Mouse (Mus musculus) spleen, adult 2 months (tissue): Measurements from ENCODE around the gene Arhgef10l. TPM values are rescaled to one million over a fixed set of nuclear protein-coding genes. Genes with fewer than 3 reads are reported as not detected.
"Not testable (repeated sequence)": the region's sequence is repeated elsewhere in the genome, so short reads cannot be mapped to it uniquely, and the experiment has no call there.

Source experiments
- DNase-seq, 2 experiments: peaks; one replicate each; pipeline versions ENCODE4 v3.0.0 to v3.0.0-alpha.2; 2012 to 2021; ENCODE audit warnings: low spot score in 2 of 2, low read depth in 1 of 2
- H3K27ac ChIP-seq: fragments of 200-500 bp; 2 replicates; pipeline ENCODE4 v1.5.1; 2012; ENCODE audit warnings: low read length, inconsistent platforms; ENCODE audit not compliant: insufficient read depth
- H3K27me3 ChIP-seq: fragments of 200-500 bp; 2 replicates; pipeline ENCODE4 v1.6.1; 2012; ENCODE audit warnings: mild to moderate bottlenecking, moderate library complexity, low read length, inconsistent platforms; ENCODE audit not compliant: control insufficient read depth, insufficient read depth
- H3K36me3 ChIP-seq: fragments of 200-500 bp; 2 replicates; pipeline ENCODE4 v1.6.1; 2012; ENCODE audit warnings: mild to moderate bottlenecking, low read length, inconsistent platforms; ENCODE audit not compliant: control insufficient read depth, insufficient read depth
- H3K4me1 ChIP-seq: fragments of 200-500 bp; 2 replicates; pipeline ENCODE4 v1.6.1; 2011; ENCODE audit warnings: inconsistent platforms; ENCODE audit not compliant: control insufficient read depth, insufficient read depth, insufficient read length
- H3K4me3 ChIP-seq: fragments of 200-500 bp; 2 replicates; pipeline ENCODE4 v1.5.1; 2011; ENCODE audit warnings: mild to moderate bottlenecking, inconsistent platforms; ENCODE audit not compliant: insufficient read depth, insufficient read length; ENCODE audit errors: extremely low read depth
- CTCF ChIP-seq: fragments of 200-500 bp; IDR thresholded peaks from 2 replicates; pipeline ENCODE4 v1.5.1; 2011; ENCODE audit warnings: mild to moderate bottlenecking, inconsistent platforms; ENCODE audit not compliant: insufficient read depth, insufficient read length, insufficient replicate concordance; ENCODE audit errors: extremely low read depth
- POLR2A ChIP-seq: fragments of 200-500 bp; IDR thresholded peaks from 2 replicates; pipeline ENCODE4 v1.6.1; 2011; ENCODE audit warnings: low read depth, low read length, inconsistent platforms
- WGBS: fragments of 180-500 bp; shearing (Covaris S2); methylation state at CpG from one replicate; pipeline ENCODE4 v1.1.7; 2018; 5-methylcytosine and 5-hydroxymethylcytosine counted together
- polyA plus RNA-seq: library from polyadenylated mRNA; depleted of rRNA; stranded (reverse); fragments of >200 nt; gene quantifications from 2 replicates; pipeline ENCODE4 v1.2.3, GENCODE M21; 2012

Arhgef10l gene
- polyA plus RNA-seq, 1 experiment = 7.9 TPM

DNA sequence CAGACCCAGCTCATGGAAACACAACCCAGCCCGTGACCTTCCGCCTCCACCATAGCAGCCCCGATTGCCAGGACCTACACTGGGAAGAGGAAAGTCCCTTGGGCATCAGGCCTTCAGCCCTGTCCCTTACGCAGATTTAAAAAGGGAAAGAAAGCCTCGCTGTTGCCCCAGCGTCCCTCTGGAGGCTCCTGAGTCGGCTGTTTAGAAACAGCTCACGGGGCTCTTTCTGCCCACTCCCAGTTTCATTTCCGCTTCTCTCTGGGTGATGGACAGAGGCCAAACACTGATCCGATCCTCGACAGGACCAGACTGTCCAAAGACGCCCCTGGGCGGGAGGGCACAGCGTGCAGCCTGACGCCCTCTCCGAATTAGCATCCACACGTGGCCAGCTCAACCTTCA, 93.4 kb downstream of the Arhgef10l start:
- no peaks in the 10 kb centered on the region for H3K36me3 ChIP-seq
- H3K4me3 ChIP-seq = no peak overlapping the region
- peaks cover 4% of the 10 kb centered on the region; the same call in 1 of the 2 replicates for H3K4me1 ChIP-seq
- DNase-seq = no peak
- no peak overlapping the region for H3K27ac ChIP-seq
- no peaks in the 10 kb centered on the region for H3K27me3 ChIP-seq
- 85% methylated on average over 17 of the region's 17 CpGs for WGBS
- no peak for TF ChIP-seq POLR2A
- no peak for TF ChIP-seq CTCF

DNA sequence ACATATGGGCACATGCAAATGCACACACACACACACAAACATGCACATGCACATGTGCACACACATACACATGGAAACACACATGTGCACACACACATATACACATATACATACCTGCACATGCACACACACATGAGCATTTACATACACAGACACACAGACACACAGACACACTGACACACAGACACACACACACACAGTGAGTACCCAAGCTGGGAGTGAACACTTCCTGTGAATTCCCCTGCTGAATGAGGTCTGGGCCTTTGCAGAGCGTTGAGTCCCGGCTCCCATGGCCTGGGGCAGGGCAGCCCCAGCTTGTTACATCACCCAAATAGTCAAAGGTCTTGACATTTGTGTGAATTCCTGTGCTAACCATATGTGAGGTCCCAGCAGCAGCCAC, 96.4 kb downstream of the Arhgef10l start:
- whole genome bisulfite sequencing = 32% methylated on average over 2 of the region's 2 CpGs
- Histone ChIP-seq H3K27me3 (no peaks in the 10 kb centered on the region), H3K36me3 (no peaks in the 10 kb centered on the region), H3K27ac (no peak overlapping the region), H3K4me1 (peaks cover 7% of the 10 kb centered on the region; the same call in 1 of the 2 replicates), H3K4me3 (no peak overlapping the region)
- DNase-seq = no peak
- no peak for TF ChIP-seq POLR2A
- no peak for TF ChIP-seq CTCF

DNA sequence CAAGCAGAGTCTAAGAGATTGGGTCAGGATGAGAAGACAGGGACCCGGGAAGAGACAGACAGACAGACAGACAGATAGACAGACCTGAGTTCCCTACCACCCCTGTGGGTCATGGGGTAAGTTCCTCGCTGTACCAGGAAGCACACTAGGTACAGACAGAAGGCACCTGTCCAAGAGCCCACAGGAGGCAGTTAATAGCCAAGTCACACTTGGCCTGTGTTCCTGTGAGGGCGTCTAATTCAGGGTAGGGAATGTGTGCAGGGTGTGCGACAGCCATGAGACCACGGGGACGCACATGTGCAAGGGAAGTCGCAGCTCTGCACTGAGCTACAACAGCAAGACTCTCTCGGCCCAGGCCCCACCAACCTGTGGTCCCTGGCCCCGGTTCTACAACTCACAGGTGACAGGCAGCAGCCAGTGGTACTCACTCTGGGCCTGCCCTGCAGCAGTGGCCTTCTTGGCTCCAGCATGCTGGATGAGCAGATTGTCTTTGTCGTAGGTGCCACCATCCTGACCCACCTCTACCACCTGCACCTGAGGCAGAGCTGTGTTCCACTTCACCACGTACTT, 97.8 kb downstream of the Arhgef10l start:
- DNase-seq = no peak

DNA sequence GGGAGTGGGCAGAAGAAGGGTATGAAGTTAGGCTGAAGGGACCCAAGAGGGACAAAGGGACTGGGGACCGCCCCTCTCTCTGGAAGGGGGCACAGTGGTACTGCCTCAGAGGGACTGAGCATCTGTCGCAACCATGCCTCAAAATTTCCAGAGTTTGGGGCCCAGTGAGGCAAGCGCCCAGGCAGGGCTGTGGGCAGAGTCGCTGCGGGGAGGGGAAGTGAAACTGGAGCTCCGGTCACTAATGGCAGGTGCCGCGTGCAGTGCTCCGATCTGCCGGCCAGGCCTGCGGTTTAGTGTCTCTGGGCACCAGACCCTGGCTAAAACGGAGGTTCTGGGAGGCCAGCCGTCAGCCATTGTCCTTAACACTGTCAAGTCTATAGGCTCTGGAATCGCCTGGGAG, 99.0 kb downstream of the Arhgef10l start:
- H3K27ac ChIP-seq = no peak overlapping the region
- peak; percentile 30 to 73 for DNase-seq
- H3K36me3 ChIP-seq = no peaks in the 10 kb centered on the region
- 44% methylated on average over 14 of the region's 14 CpGs for whole genome bisulfite sequencing
- no peaks in the 10 kb centered on the region for H3K27me3 ChIP-seq
- TF ChIP-seq POLR2A = no peak
- TF ChIP-seq CTCF = no peak
- H3K4me3 ChIP-seq = no peak overlapping the region
- H3K4me1 ChIP-seq = peaks cover 3% of the 10 kb centered on the region; the same call in 1 of the 2 replicates

More for the DNA sequence above, 97.8 kb downstream of the Arhgef10l start:
- Histone ChIP-seq H3K36me3 (no peaks in the 10 kb centered on the region), H3K4me1 (peaks cover 7% of the 10 kb centered on the region; the same call in 1 of the 2 replicates), H3K27ac (no peak overlapping the region), H3K27me3 (no peaks in the 10 kb centered on the region), H3K4me3 (no peak overlapping the region)
- WGBS = 65% methylated on average over 11 of the region's 11 CpGs
- TF ChIP-seq CTCF (no peak), POLR2A (no peak)

DNA sequence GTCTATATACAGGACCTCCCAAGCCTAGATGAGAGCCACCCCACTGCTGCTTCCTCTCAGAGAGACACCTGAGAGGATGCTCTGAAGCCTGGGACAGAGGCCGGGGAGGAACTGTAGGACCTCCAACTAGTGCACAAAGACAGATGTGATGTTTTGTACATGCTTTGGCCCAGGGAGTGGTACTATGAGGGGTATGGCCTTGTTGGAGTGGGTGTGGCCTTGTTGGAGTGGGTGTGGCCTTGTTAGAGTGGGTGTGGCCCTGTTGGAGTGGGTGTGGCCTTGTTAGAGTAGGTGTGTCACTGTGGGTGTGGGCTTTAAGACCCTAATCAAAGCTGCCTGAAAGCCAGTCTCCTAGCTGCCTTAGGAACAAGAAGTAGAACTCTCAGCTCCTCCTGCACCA, 101.4 kb downstream of the Arhgef10l start:
- H3K4me1 ChIP-seq, H3K27ac ChIP-seq, DNase-seq, H3K4me3 ChIP-seq, H3K27me3 ChIP-seq, H3K36me3 ChIP-seq: not testable (repeated sequence)
- 91% methylated on average over 1 of the region's 1 CpGs for WGBS

DNA sequence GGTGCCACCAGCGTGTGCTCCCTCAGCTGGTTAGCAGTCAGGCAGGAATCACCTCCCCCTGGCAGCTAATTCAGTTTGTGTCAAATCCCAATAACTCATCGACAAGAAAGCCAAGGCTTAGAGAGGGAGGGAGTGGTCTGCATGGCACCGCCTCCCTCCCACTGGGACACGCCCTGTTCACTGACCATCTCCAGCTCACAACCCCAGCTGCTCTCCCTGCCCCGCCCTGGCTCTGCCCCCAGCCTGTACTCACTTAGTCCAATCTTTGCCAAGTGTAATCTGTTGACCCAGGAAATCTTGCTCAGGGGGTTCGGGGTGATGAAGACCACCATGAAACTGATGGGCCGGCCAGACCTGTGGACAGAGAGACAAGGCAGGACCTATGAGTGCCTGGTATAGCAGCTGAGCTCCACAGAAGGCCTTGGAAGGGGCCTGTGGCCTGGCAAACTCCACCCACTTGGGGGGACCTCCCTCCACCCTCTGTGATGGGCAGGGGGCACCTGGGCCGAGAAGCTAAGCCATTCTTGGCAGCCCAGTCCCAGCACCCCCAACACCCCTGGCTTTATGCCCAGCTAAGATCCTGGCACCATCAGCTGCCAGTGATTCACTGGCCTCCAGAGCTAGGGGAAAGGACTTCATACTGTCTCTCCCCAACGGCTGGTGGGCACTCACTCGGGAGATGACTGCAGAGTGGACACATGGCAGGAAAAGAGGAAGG, 103.2 kb downstream of the Arhgef10l start:
- 86% methylated on average over 10 of the region's 10 CpGs for WGBS
- TF ChIP-seq POLR2A (no peak), CTCF (no peak)
- DNase-seq = no peak
- Histone ChIP-seq H3K4me3 (no peak overlapping the region), H3K27ac (no peak overlapping the region), H3K36me3 (no peaks in the 10 kb centered on the region), H3K4me1 (peaks cover 3% of the 10 kb centered on the region; the same call in 1 of the 2 replicates), H3K27me3 (no peaks in the 10 kb centered on the region)

DNA sequence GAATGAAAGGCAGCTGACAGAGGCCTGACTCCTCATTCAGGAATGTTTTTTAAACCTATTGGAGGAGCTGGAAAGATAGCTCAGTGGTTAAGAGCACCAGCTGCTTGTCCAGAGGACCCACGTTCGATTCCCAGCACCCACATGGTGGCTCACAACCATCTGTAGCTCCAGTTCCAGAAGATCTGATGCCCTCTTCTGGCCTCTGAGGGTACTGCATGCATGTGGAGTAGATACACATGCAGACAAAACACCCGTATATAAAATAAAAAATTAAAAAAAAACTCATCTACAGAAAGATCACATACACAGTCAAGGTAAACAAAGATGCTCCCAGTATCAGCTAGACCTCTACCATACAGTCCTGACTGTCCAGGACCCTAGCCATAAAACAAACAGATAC, 104.1 kb downstream of the Arhgef10l start:
- 83% methylated on average over 3 of the region's 3 CpGs for WGBS
- H3K27ac ChIP-seq = no peak overlapping the region
- DNase-seq = no peak
- H3K4me3 ChIP-seq = no peak overlapping the region
- no peak for TF ChIP-seq POLR2A
- no peak for TF ChIP-seq CTCF
- peaks cover 3% of the 10 kb centered on the region; the same call in 1 of the 2 replicates for H3K4me1 ChIP-seq
- no peaks in the 10 kb centered on the region for H3K27me3 ChIP-seq
- no peaks in the 10 kb centered on the region for H3K36me3 ChIP-seq
